ENCODE assay signal across 24 mouse cellular contexts in the genomic region with DNA sequence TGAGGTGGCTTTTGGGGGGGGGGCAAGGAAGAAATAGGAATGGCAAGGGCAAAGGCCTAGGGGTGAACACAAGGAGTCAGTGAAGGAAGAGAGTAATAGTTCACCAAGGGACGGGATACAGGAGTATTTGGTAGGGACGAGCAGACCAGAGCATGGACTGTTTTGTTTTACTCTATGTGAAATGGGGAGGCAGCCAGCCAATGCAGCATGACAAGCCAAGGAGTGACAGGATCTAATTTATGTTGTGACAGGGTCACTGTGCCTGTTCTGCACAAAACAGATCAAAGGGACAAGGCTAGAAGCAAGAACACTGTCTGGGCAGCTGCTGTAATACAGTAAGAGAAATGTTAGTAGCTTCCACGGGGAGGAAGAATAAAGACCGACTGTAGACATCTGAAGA. TPM values are rescaled to one million over a fixed set of nuclear protein-coding genes. Genes with fewer than 3 reads are reported as not detected.
DNase-seq lines count a peak whose midpoint lies in the region; ATAC-seq and TF ChIP-seq lines count a peak whose summit lies in the region.
"Had no signal": no experiment of that assay in that cellular context is flagged by ENCODE, and none has a peak within 500 bp of the region (broad histone marks: within the 10 kb centered on the region; RNA-seq: fewer than 3 reads in every experiment).

No protein-coding gene starts in this region.

- no peaks in the 10 kb centered on the region for H3K36me3 ChIP-seq in kidney, embryonic 14.5 days (ENCODE audit: control insufficient read depth, insufficient read depth, low read length)
- no peaks in the 10 kb centered on the region for H3K36me3 ChIP-seq in lung, postnatal 0 days (ENCODE audit: insufficient read depth, low read length)
- H3K36me3 ChIP-seq in stomach, postnatal 0 days (ENCODE audit: control insufficient read depth, insufficient read depth, low read length): no peaks in the 10 kb centered on the region
- H3K36me3 ChIP-seq: embryonic facial prominence, embryonic 15.5 days; forebrain, embryonic 12.5 days; hindbrain, embryonic 12.5 days; lung, embryonic 15.5 days had no signal

- H3K27me3 ChIP-seq in kidney, embryonic 14.5 days (ENCODE audit: control insufficient read depth, insufficient read depth, low read length): no peaks in the 10 kb centered on the region
- no peaks in the 10 kb centered on the region for H3K27me3 ChIP-seq in lung, postnatal 0 days (replicated peaks; ENCODE audit: insufficient read depth, low read length)
- no peaks in the 10 kb centered on the region for H3K27me3 ChIP-seq in stomach, postnatal 0 days (ENCODE audit: control insufficient read depth, insufficient read depth, low read length)
- H3K27me3 ChIP-seq: lung, embryonic 15.5 days had no signal

- WGBS in kidney, embryonic 14.5 days: 61% methylated on average over 4 of the region's 4 CpGs
- WGBS in lung, postnatal 0 days: 51% methylated on average over 4 of the region's 4 CpGs
- 64% methylated on average over 4 of the region's 4 CpGs for WGBS in stomach, postnatal 0 days

- no peak for TF ChIP-seq CTCF in lung, postnatal 0 days (IDR thresholded peaks at IDR 0.05)
- no peak for TF ChIP-seq CTCF in stomach, postnatal 0 days (IDR thresholded peaks at IDR 0.05; ENCODE audit: low read depth)
- TF ChIP-seq CTCF in left cerebral cortex, adult 2 months (IDR thresholded peaks at IDR 0.05): no peak

- TF ChIP-seq EP300 in lung, postnatal 0 days (IDR thresholded peaks at IDR 0.05): no peak
- no peak for TF ChIP-seq EP300 in stomach, postnatal 0 days (optimal IDR thresholded peaks at IDR 0.05)

- no peak overlapping the region for H3K4me3 ChIP-seq in kidney, embryonic 14.5 days (ENCODE audit: low read length)
- no peak overlapping the region for H3K4me3 ChIP-seq in lung, postnatal 0 days (ENCODE audit: low read depth, low read length)
- no peak overlapping the region for H3K4me3 ChIP-seq in stomach, postnatal 0 days (ENCODE audit: low read depth, low read length)
- no peak overlapping the region for H3K4me3 ChIP-seq in left cerebral cortex, adult 2 months
- H3K4me3 ChIP-seq: embryonic facial prominence, embryonic 10.5 days; embryonic facial prominence, embryonic 15.5 days; forebrain, embryonic 12.5 days; hindbrain, embryonic 12.5 days; lung, embryonic 15.5 days had no signal

- no peak overlapping the region for H3K4me2 ChIP-seq in kidney, embryonic 14.5 days (replicated peaks; ENCODE audit: low read depth, low read length)
- no peak overlapping the region for H3K4me2 ChIP-seq in lung, postnatal 0 days (replicated peaks; ENCODE audit: low read depth, low read length)
- no peak overlapping the region for H3K4me2 ChIP-seq in stomach, postnatal 0 days (replicated peaks; ENCODE audit: low read depth)
- H3K4me2 ChIP-seq: embryonic facial prominence, embryonic 15.5 days; forebrain, embryonic 12.5 days; heart, embryonic 11.5 days; hindbrain, embryonic 12.5 days; lung, embryonic 15.5 days; midbrain, embryonic 11.5 days had no signal

- 0 out of 2 replicates have a peak, but pooled peaks have one; percentile 24 for ATAC-seq in kidney, embryonic 14.5 days (ENCODE audit: low FRiP score, low TSS enrichment)
- ATAC-seq in lung, postnatal 0 days: no peak
- no peak for ATAC-seq in stomach, postnatal 0 days (ENCODE audit: low FRiP score, low TSS enrichment)
- ATAC-seq: intestine, embryonic 16.5 days; midbrain, embryonic 16.5 days had no signal

- H3K27ac ChIP-seq in kidney, embryonic 14.5 days (ENCODE audit: low read depth, low read length): no peak overlapping the region
- no peak overlapping the region for H3K27ac ChIP-seq in lung, postnatal 0 days (ENCODE audit: low read length)
- H3K27ac ChIP-seq in stomach, postnatal 0 days (replicated peaks): no peak overlapping the region
- no peak overlapping the region for H3K27ac ChIP-seq in left cerebral cortex, adult 2 months
- H3K27ac ChIP-seq: embryonic facial prominence, embryonic 10.5 days; embryonic facial prominence, embryonic 15.5 days; forebrain, embryonic 12.5 days; hindbrain, embryonic 12.5 days; liver, embryonic 14.5 days; lung, embryonic 15.5 days had no signal

- intact Hi-C loops in left cerebral cortex, adult 2 months (cut with DNase I): loop anchor here (5.0 to 10.0 kb wide), 5 partner anchors 127 to 525 kb away; partner anchors contain the start of gene Rps4x

- H3K4me1 ChIP-seq in kidney, embryonic 14.5 days (ENCODE audit: control insufficient read depth, insufficient read depth, low read length): no peaks in the 10 kb centered on the region
- H3K4me1 ChIP-seq in lung, postnatal 0 days (ENCODE audit: insufficient read depth, low read depth, low read length): no peaks in the 10 kb centered on the region
- H3K4me1 ChIP-seq in stomach, postnatal 0 days (replicated peaks; ENCODE audit: control insufficient read depth, insufficient read depth): no peaks in the 10 kb centered on the region
- H3K4me1 ChIP-seq: embryonic facial prominence, embryonic 10.5 days; embryonic facial prominence, embryonic 15.5 days; forebrain, embryonic 12.5 days; hindbrain, embryonic 12.5 days; lung, embryonic 15.5 days had no signal

- no peaks in the 10 kb centered on the region for H3K9me3 ChIP-seq in kidney, embryonic 14.5 days (ENCODE audit: control insufficient read depth, low read length)
- H3K9me3 ChIP-seq in lung, postnatal 0 days (ENCODE audit: low read length): no peaks in the 10 kb centered on the region
- H3K9me3 ChIP-seq in stomach, postnatal 0 days (ENCODE audit: control insufficient read depth, low read length): no peaks in the 10 kb centered on the region
- H3K9me3 ChIP-seq: embryonic facial prominence, embryonic 10.5 days; embryonic facial prominence, embryonic 15.5 days; forebrain, embryonic 12.5 days; hindbrain, embryonic 12.5 days; lung, embryonic 15.5 days had no signal

- DNase-seq in kidney, postnatal 36 days: no peak
- DNase-seq in lung, postnatal 14 days: peak; percentile 5
- DNase-seq in lung, postnatal 0 days (ENCODE audit: low spot score): no peak
- peak; percentile 28 for DNase-seq in adrenal gland, postnatal 10 days
- no peak for DNase-seq in stomach, postnatal 0 days (ENCODE audit: low spot score)
- no peak for DNase-seq in left cerebral cortex, adult 2 months (ENCODE audit: extremely low spot score in 1 of 2, low spot score in 2 of 2)
- DNase-seq: gastrocnemius, postnatal 36 days; heart, postnatal 36 days; layer of hippocampus, postnatal 36 days; liver; spleen, adult 18-20 months; thymus, adult 18-20 months; thymus, postnatal 25 days had no signal

- H3K9ac ChIP-seq in kidney, embryonic 14.5 days (ENCODE audit: low read depth, low read length): no peak overlapping the region
- no peak overlapping the region for H3K9ac ChIP-seq in lung, postnatal 0 days (replicated peaks; ENCODE audit: low read depth)
- H3K9ac ChIP-seq in stomach, postnatal 0 days (ENCODE audit: low read length): no peak overlapping the region
- H3K9ac ChIP-seq: embryonic facial prominence, embryonic 15.5 days; forebrain, embryonic 12.5 days; hindbrain, embryonic 12.5 days; liver, embryonic 14.5 days; lung, embryonic 15.5 days had no signal

RNA-seq across cellular contexts. Expression of gene Hdac8, which starts 25.5 kb away (rescaled TPM):
- polyA plus RNA-seq in kidney, embryonic 14.5 days (2014; fragmentation: Nextera tagmentation; extraction: Ambion mirVana): 3.2 and 4.3 TPM in 2 replicates
- polyA plus RNA-seq in lung, postnatal 0 days (2015; fragmentation: Nextera tagmentation; extraction: Ambion mirVana): 8.2 and 9.7 TPM in 2 replicates
- 1 to 10 TPM; 7.1 to 9.0 TPM for total RNA-seq in adrenal gland, postnatal 10 days (2021)
- polyA plus RNA-seq in stomach, postnatal 0 days (2015; fragmentation: Nextera tagmentation; extraction: Ambion mirVana): 5.7 and 6.0 TPM in 2 replicates
- 10 to 100 TPM; 16.0 to 16.9 TPM for total RNA-seq in left cerebral cortex, adult 2 months (2021)

Comparison
In these comparisons a context has a peak if more than half of its experiments do, and no peak if none do; other contexts are left out.
1. DNase-seq: peak in lung, postnatal 14 days (single experiment) and adrenal gland, postnatal 10 days (single experiment); none in kidney, postnatal 36 days (0 of 2), lung, postnatal 0 days (single experiment), stomach, postnatal 0 days (single experiment) and left cerebral cortex, adult 2 months (0 of 2).